In the genomic region with DNA sequence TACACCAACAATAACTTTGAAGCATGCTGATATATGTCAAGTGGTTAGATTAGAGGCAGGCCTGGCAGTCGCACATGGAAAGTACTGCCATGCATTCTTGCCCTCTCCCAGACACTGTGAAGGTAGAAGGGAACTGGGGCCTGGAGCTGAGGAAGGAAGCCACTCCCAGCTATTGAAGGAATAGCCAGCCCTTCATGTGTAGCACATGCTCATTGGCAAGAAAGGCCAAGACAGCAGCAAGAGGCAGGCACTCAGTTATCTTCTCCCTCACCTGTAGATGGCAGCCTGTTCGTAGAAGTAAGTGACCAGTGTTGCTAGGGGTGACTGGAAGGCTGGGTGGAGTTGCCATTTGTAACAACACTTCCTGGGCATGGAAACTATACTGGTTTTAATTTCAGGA, we compare ENCODE assay signal across 11 mouse cellular contexts.
A peak's percentile ranks its signal among the peaks of the same experiment; 100 is the strongest.
DNase-seq lines count a peak whose midpoint lies in the region; ATAC-seq lines count a peak whose summit lies in the region.
"Had no signal": no experiment of that assay in that cellular context is flagged by ENCODE, and none has a peak within 500 bp of the region (broad histone marks: within the 10 kb centered on the region; RNA-seq: fewer than 3 reads in every experiment).

No protein-coding gene starts in this region.

- no peak overlapping the region for H3K4me2 ChIP-seq in forebrain, embryonic 11.5 days (ENCODE audit: low read depth, low read length, severe bottlenecking)
- H3K4me2 ChIP-seq: liver, embryonic 15.5 days had no signal

- H3K27me3 ChIP-seq in forebrain, embryonic 11.5 days (ENCODE audit: control insufficient read depth, insufficient read depth, low read length) = peaks cover 2% of the 10 kb centered on the region; the same call in 1 of the 2 replicates
- H3K27me3 ChIP-seq: liver, embryonic 15.5 days had no signal

- 26% methylated on average over 2 of the region's 2 CpGs for WGBS in forebrain, embryonic 11.5 days

- no peaks in the 10 kb centered on the region for H3K36me3 ChIP-seq in forebrain, embryonic 11.5 days (ENCODE audit: control insufficient read depth, insufficient read depth, low read length)
- H3K36me3 ChIP-seq: G1E; liver, embryonic 15.5 days had no signal

- no peak for DNase-seq in frontal cortex, postnatal 14 days (ENCODE audit: low spot score in 2 of 2)
- peak; percentile 44 for DNase-seq in 416B (ENCODE audit: low read depth)
- DNase-seq in embryo, embryonic 11 days = peak; percentile 45
- peak; percentile 48 for DNase-seq in kidney, postnatal 14 days
- no peak for DNase-seq in ovary, adult 18-20 months (ENCODE audit: low spot score)
- DNase-seq in right cerebral cortex, postnatal 14 days = no peak
- DNase-seq in forebrain, embryonic 11.5 days (ENCODE audit: low spot score) = no peak
- DNase-seq: cerebellum, adult 9-11 months had no signal

- peaks cover 8% of the 10 kb centered on the region; the same call in 1 of the 2 replicates for H3K4me1 ChIP-seq in forebrain, embryonic 11.5 days (replicated peaks; ENCODE audit: control insufficient read depth, insufficient read depth, low read length)

- peak; percentile 70 for ATAC-seq in frontal cortex, adult (ENCODE audit: low TSS enrichment)
- ATAC-seq in forebrain, embryonic 11.5 days (replicated peaks; ENCODE audit: low FRiP score) = no peak

- no peaks in the 10 kb centered on the region for H3K9me3 ChIP-seq in forebrain, embryonic 11.5 days (ENCODE audit: control insufficient read depth, low read length)
- H3K9me3 ChIP-seq: liver, embryonic 15.5 days had no signal

- H3K4me3 ChIP-seq in forebrain, embryonic 11.5 days (ENCODE audit: low read depth, low read length) = no peak overlapping the region
- H3K4me3 ChIP-seq: liver, embryonic 15.5 days had no signal

- no peak overlapping the region for H3K27ac ChIP-seq in forebrain, embryonic 11.5 days (ENCODE audit: low read depth, low read length)
- H3K27ac ChIP-seq: liver, embryonic 15.5 days had no signal

- H3K9ac ChIP-seq in forebrain, embryonic 11.5 days (ENCODE audit: low read length) = no peak overlapping the region
- H3K9ac ChIP-seq: liver, embryonic 15.5 days had no signal

Comparison
In these comparisons a context has a peak if more than half of its experiments do, and no peak if none do; other contexts are left out.
1. DNase-seq: peak in 416B (single experiment), embryo, embryonic 11 days (single experiment) and kidney, postnatal 14 days (single experiment); none in frontal cortex, postnatal 14 days (0 of 2), ovary, adult 18-20 months (single experiment), right cerebral cortex, postnatal 14 days (single experiment) and forebrain, embryonic 11.5 days (single experiment).